Mouse (Mus musculus): ENCODE measurements around the gene Lrfn2.

GRCm38 (mm10) chr17:48922905-48923304 is 9.3 kb upstream of the Lrfn2 start:
- TF ChIP-seq POLR2A (IDR thresholded peaks at IDR 0.05; ENCODE audit: borderline replicate concordance, extremely low read depth, insufficient read depth, insufficient read length, poor library complexity, severe bottlenecking) (no peak), CTCF (IDR thresholded peaks at IDR 0.05; ENCODE audit: borderline replicate concordance, extremely low read depth, insufficient read depth, insufficient read length) (no peak)
